In genomic region chr2:168260124-168260523, GRCm38 (mm10) we compare ENCODE assay signal across 25 mouse cellular contexts. TPM values are rescaled to one million over a fixed set of nuclear protein-coding genes. Genes with fewer than 3 reads are reported as not detected.
A peak's percentile ranks its signal among the peaks of the same experiment; 100 is the strongest.
DNase-seq lines count a peak whose midpoint lies in the region; ATAC-seq and TF ChIP-seq lines count a peak whose summit lies in the region.
"Had no signal": no experiment of that assay in that cellular context is flagged by ENCODE, and none has a peak within 500 bp of the region (broad histone marks: within the 10 kb centered on the region; RNA-seq: fewer than 3 reads in every experiment).

No protein-coding gene starts in this region.

- peak overlapping the region; percentile 76; the same call in 1 of the 2 replicates for H3K27ac ChIP-seq in layer of hippocampus, adult 2 months
- H3K27ac ChIP-seq: embryonic facial prominence, embryonic 10.5 days; embryonic facial prominence, embryonic 12.5 days; forebrain, embryonic 13.5 days; forebrain, embryonic 15.5 days had no signal

- intact Hi-C loops in gastrocnemius, postnatal 36 days (cut with DNase I): no loop called here

- no peak overlapping the region for H3K4me3 ChIP-seq in layer of hippocampus, adult 2 months
- H3K4me3 ChIP-seq: embryonic facial prominence, embryonic 10.5 days; embryonic facial prominence, embryonic 12.5 days; forebrain, embryonic 13.5 days; forebrain, embryonic 15.5 days had no signal

- no peak for TF ChIP-seq CTCF in layer of hippocampus, adult 2 months (conservative IDR thresholded peaks at IDR 0.05)

- DNase-seq in layer of hippocampus, adult 2 months (ENCODE audit: low spot score in 2 of 2): no peak
- no peak for DNase-seq in layer of hippocampus, adult 9-10 months (ENCODE audit: low spot score)
- DNase-seq in embryo, embryonic 9.5 days (ENCODE audit: extremely low spot score): no peak
- DNase-seq in gastrocnemius, postnatal 36 days: no peak
- DNase-seq: adrenal gland, adult 8-10 months; adrenal gland, postnatal 14 days; adrenal gland, postnatal 36 days; B cell, adult 2 months; cerebellum, adult 11-12 months; cerebellum, adult 2 months; cerebellum, adult 9-10 months; cerebellum, postnatal 10 days; cerebellum, postnatal 25 days; embryo, embryonic 11 days; forebrain, postnatal 0 days had no signal

- ATAC-seq in megakaryocyte, adult 5-6 weeks (ENCODE audit: poor library complexity, severe bottlenecking): peak; percentile 66
- ATAC-seq: activated CD4-positive, CD25-positive, alpha-beta regulatory T cell, adult 4 months; CD4-positive, CD25-positive, alpha-beta regulatory T cell, adult 4 months; forebrain, embryonic 13.5 days; forebrain, embryonic 15.5 days; forebrain, postnatal 0 days; Patski had no signal

RNA-seq across cellular contexts. Expression of gene Kcng1, which starts 21.4 kb away (rescaled TPM):
- total RNA-seq in layer of hippocampus, adult 2 months (2021): 10 to 100 TPM; 37.9 to 39.8 TPM
- total RNA-seq in megakaryocyte, adult 5-6 weeks (2015): 0.09 and 0.69 TPM in 2 replicates
- total RNA-seq in megakaryocyte, adult 5-6 weeks (2017): 0.24 TPM in 1 of 2 replicates, not detected in the other
- total RNA-seq in gastrocnemius, postnatal 36 days (2021): under 1 TPM in 1 of 2 experiments, not detected in 1; 0.10 TPM
- total RNA-seq: adrenal gland, adult 18-20 months; adrenal gland, postnatal 14 days; adrenal gland, postnatal 36 days; CH12.LX had no signal

RNA-seq across cellular contexts. Expression of gene Mocs3, which starts 29.7 kb away (rescaled TPM):
- total RNA-seq in layer of hippocampus, adult 2 months (2021): 10 to 100 TPM; 20.7 to 20.9 TPM
- total RNA-seq in megakaryocyte, adult 5-6 weeks (2015): 3.4 and 4.0 TPM in 2 replicates
- 1.7 and 2.1 TPM in 2 replicates for total RNA-seq in megakaryocyte, adult 5-6 weeks (2017)
- total RNA-seq in gastrocnemius, postnatal 36 days (2021): 1 to 10 TPM; 3.5 to 3.8 TPM

RNA-seq across cellular contexts. Expression of gene Dpm1, which starts 29.7 kb away (rescaled TPM):
- 10 to 100 TPM; 56.9 to 69.9 TPM for total RNA-seq in layer of hippocampus, adult 2 months (2021)
- total RNA-seq in megakaryocyte, adult 5-6 weeks (2015): 59.5 and 81.8 TPM in 2 replicates
- 28.1 and 67.3 TPM in 2 replicates for total RNA-seq in megakaryocyte, adult 5-6 weeks (2017)
- 10 to 100 TPM; 59.0 to 77.3 TPM for total RNA-seq in gastrocnemius, postnatal 36 days (2021)

RNA-seq across cellular contexts. Expression of gene Gm20716, which starts 30.0 kb away (rescaled TPM):
- 10 to 100 TPM; 29.4 to 34.4 TPM for total RNA-seq in layer of hippocampus, adult 2 months (2021)
- total RNA-seq in megakaryocyte, adult 5-6 weeks (2015): 36.1 and 47.1 TPM in 2 replicates
- 33.2 and 44.6 TPM in 2 replicates for total RNA-seq in megakaryocyte, adult 5-6 weeks (2017)
- 10 to 100 TPM in 1 of 2 experiments, 1 to 10 TPM in 1; 8.2 to 10.9 TPM for total RNA-seq in gastrocnemius, postnatal 36 days (2021)

RNA-seq across cellular contexts. Expression of gene Adnp, which starts 53.2 kb away (rescaled TPM):
- 10 to 100 TPM; 90.5 to 96.3 TPM for total RNA-seq in layer of hippocampus, adult 2 months (2021)
- 17.2 and 21.8 TPM in 2 replicates for total RNA-seq in megakaryocyte, adult 5-6 weeks (2015)
- 2.3 and 4.9 TPM in 2 replicates for total RNA-seq in megakaryocyte, adult 5-6 weeks (2017)
- 10 to 100 TPM; 15.1 to 18.0 TPM for total RNA-seq in gastrocnemius, postnatal 36 days (2021)

Comparison
In these comparisons a context has a peak if more than half of its experiments do, and no peak if none do; other contexts are left out.
1. RNA of gene Kcng1, which starts 21.4 kb away (total RNA-seq): 37.9 to 39.8 TPM in layer of hippocampus, adult 2 months; 0.09 to 0.69 TPM in megakaryocyte, adult 5-6 weeks and 0.10 TPM in gastrocnemius, postnatal 36 days; every median in the first group is over 10 times any median in the second.
2. RNA of gene Mocs3, which starts 29.7 kb away (total RNA-seq): 20.7 to 20.9 TPM in layer of hippocampus, adult 2 months; 3.5 to 3.8 TPM in gastrocnemius, postnatal 36 days and 1.7 to 4.0 TPM in megakaryocyte, adult 5-6 weeks; every median in the first group is over 4 times any median in the second.